ENCODE assay signal across 12 mouse cellular contexts in genomic region chr11:80527697-80528096, GRCm38 (mm10). TPM values are rescaled to one million over a fixed set of nuclear protein-coding genes. Genes with fewer than 3 reads are reported as not detected.
DNase-seq lines count a peak whose midpoint lies in the region; ATAC-seq and TF ChIP-seq lines count a peak whose summit lies in the region.
"Had no signal": no experiment of that assay in that cellular context is flagged by ENCODE, and none has a peak within 500 bp of the region (broad histone marks: within the 10 kb centered on the region; RNA-seq: fewer than 3 reads in every experiment).

No protein-coding gene starts in this region.

- no peak overlapping the region for H3K9ac ChIP-seq in kidney, postnatal 0 days (ENCODE audit: low read depth, low read length)
- H3K9ac ChIP-seq: liver, embryonic 13.5 days; midbrain, embryonic 15.5 days had no signal

- no peak overlapping the region for H3K27ac ChIP-seq in kidney, postnatal 0 days
- H3K27ac ChIP-seq: liver, embryonic 13.5 days; midbrain, embryonic 15.5 days had no signal

- no peak for ATAC-seq in kidney, postnatal 0 days (replicated peaks; ENCODE audit: low FRiP score, low read depth)
- no peak for ATAC-seq in G1E (ENCODE audit: extremely low read depth, insufficient number of reproducible peaks, low FRiP score, poor library complexity, severe bottlenecking)
- peak; percentile 28; the same call in 1 of the 2 replicates for ATAC-seq in megakaryocyte progenitor cell, adult 5-6 weeks (replicated peaks; ENCODE audit: poor library complexity)
- ATAC-seq: intestine, embryonic 16.5 days; midbrain, embryonic 15.5 days had no signal

- H3K36me3 ChIP-seq in kidney, postnatal 0 days (ENCODE audit: insufficient read depth, low read length): no peaks in the 10 kb centered on the region
- H3K36me3 ChIP-seq in G1E (replicated peaks): no peaks in the 10 kb centered on the region
- H3K36me3 ChIP-seq: liver, embryonic 13.5 days; midbrain, embryonic 15.5 days had no signal

- H3K4me1 ChIP-seq in kidney, postnatal 0 days (replicated peaks; ENCODE audit: insufficient read depth, low read length): peaks cover 5% of the 10 kb centered on the region; the same call in 1 of the 2 replicates
- H3K4me1 ChIP-seq in G1E (ENCODE audit: insufficient read depth, low read depth, low read length): no peaks in the 10 kb centered on the region
- H3K4me1 ChIP-seq: midbrain, embryonic 15.5 days had no signal

- no peak overlapping the region for H3K4me2 ChIP-seq in kidney, postnatal 0 days (ENCODE audit: low read length)
- H3K4me2 ChIP-seq: liver, embryonic 13.5 days; midbrain, embryonic 15.5 days had no signal

- H3K9me3 ChIP-seq in kidney, postnatal 0 days (replicated peaks; ENCODE audit: low read length): no peaks in the 10 kb centered on the region
- no peaks in the 10 kb centered on the region for H3K9me3 ChIP-seq in G1E (replicated peaks)
- H3K9me3 ChIP-seq: liver, embryonic 13.5 days; midbrain, embryonic 15.5 days had no signal

- H3K27me3 ChIP-seq in kidney, postnatal 0 days (ENCODE audit: insufficient read depth, low read length): no peaks in the 10 kb centered on the region
- H3K27me3 ChIP-seq in G1E (ENCODE audit: insufficient read depth, low read length): peaks cover 2% of the 10 kb centered on the region; the same call in 1 of the 2 replicates
- H3K27me3 ChIP-seq: liver, embryonic 13.5 days; midbrain, embryonic 15.5 days had no signal

- no peak for DNase-seq in kidney, postnatal 0 days (ENCODE audit: low spot score)
- DNase-seq in kidney, adult 9 months: no peak
- DNase-seq in A20 (ENCODE audit: low read depth, low spot score): peak; percentile 59
- DNase-seq in G1E (ENCODE audit: low spot score): no peak
- DNase-seq in retina, embryonic 14.5 days (ENCODE audit: low spot score): no peak
- no peak for DNase-seq in layer of hippocampus, postnatal 25 days (ENCODE audit: extremely low spot score in 1 of 2, low spot score in 1 of 2)
- no peak for DNase-seq in left cerebral cortex, adult 9 months (ENCODE audit: low spot score in 2 of 2)
- DNase-seq: gastrocnemius, postnatal 14 days; liver, embryonic 13.5 days had no signal

- TF ChIP-seq CTCF in kidney, postnatal 0 days (IDR thresholded peaks at IDR 0.05; ENCODE audit: low read depth): peak; percentile 41; the same call in 1 of the 2 replicates
- peak; percentile 21; the same call in 1 of the 2 replicates for TF ChIP-seq CTCF in G1E (IDR thresholded peaks at IDR 0.05; ENCODE audit: low read depth, low read length)

- no peak overlapping the region for H3K4me3 ChIP-seq in kidney, postnatal 0 days (replicated peaks; ENCODE audit: low read depth, low read length)
- no peak overlapping the region for H3K4me3 ChIP-seq in G1E (ENCODE audit: low read depth, low read length)
- H3K4me3 ChIP-seq: liver, embryonic 13.5 days; midbrain, embryonic 15.5 days had no signal

RNA-seq across cellular contexts. Expression of gene Cdk5r1, which starts 50.9 kb away (rescaled TPM):
- polyA plus RNA-seq in kidney, postnatal 0 days (2015; fragmentation: Nextera tagmentation; extraction: Ambion mirVana): 0.38 and 0.54 TPM in 2 replicates
- total RNA-seq in G1E (2014; fragmentation: Nextera tagmentation) (0.15 TPM in 1 of 2 replicates, not detected in the other), G1E (2017) (0.70 and 1.5 TPM in 2 replicates)
- polyA plus RNA-seq in G1E (2012): 0.65 and 1.5 TPM in 2 replicates
- total RNA-seq in megakaryocyte progenitor cell, adult 5-6 weeks (2015): 5.0 and 5.8 TPM in 2 replicates
- 5.5 and 5.7 TPM in 2 replicates for total RNA-seq in megakaryocyte progenitor cell, adult 5-6 weeks (2017)
- 100 to 1,000 TPM; 233 to 240 TPM for total RNA-seq in layer of hippocampus, postnatal 25 days (2021)

Comparison
In these comparisons a context has a peak if more than half of its experiments do, and no peak if none do; other contexts are left out.
1. RNA of gene Cdk5r1, which starts 50.9 kb away (total RNA-seq): 233 to 240 TPM in layer of hippocampus, postnatal 25 days; 5.0 to 5.8 TPM in megakaryocyte progenitor cell, adult 5-6 weeks and 0.15 to 1.5 TPM in G1E; every median in the first group is over 10 times any median in the second.